Mouse (Mus musculus): ENCODE data around the gene Rcn1. TPM values are rescaled to one million over a fixed set of nuclear protein-coding genes. Genes with fewer than 3 reads are reported as not detected.

Gene Rcn1
- polyA plus RNA-seq (2017; shearing (Covaris generic)) = 10 to 100 TPM; 53.9 to 74.5 TPM

GRCm38 (mm10) chr2:105399085-105399891, at the start of gene Rcn1:
Gene Rcn1 (minus strand): TSS chr2:105399319.

Other genes starting within 250 kb of the Rcn1 start
- 1 to 10 TPM in 1 of 2 experiments, under 1 TPM in 1; 0.20 to 1.8 TPM for gene Them7, start 175.0 kb downstream of the Rcn1 start, polyA plus RNA-seq (2017; shearing (Covaris generic))